Mouse (Mus musculus) lung, adult 2 months (tissue): ENCODE data around the gene Tsga10ip. TPM values are rescaled to one million over a fixed set of nuclear protein-coding genes. Genes with fewer than 3 reads are reported as not detected.

Experiments
- DNase-seq: peaks from one replicate; pipeline ENCODE4 v3.0.0; 2022
- H3K4me1 ChIP-seq: fragments of 200-500 bp; 2 replicates; pipeline ENCODE4 v1.6.1; 2011; ENCODE audit warnings: low read length; ENCODE audit not compliant: control insufficient read depth, insufficient read depth
- H3K4me3 ChIP-seq: fragments of 200-500 bp; replicated peaks from 2 replicates; pipeline ENCODE3; 2011; ENCODE audit warnings: low read depth, mild to moderate bottlenecking, control low read depth, low read length; ENCODE audit errors: extremely low read depth
- CTCF ChIP-seq: fragments of 200-500 bp; IDR thresholded peaks from 2 replicates; pipeline ENCODE4 v1.5.1; 2011; ENCODE audit warnings: mild to moderate bottlenecking, low read length, control low read depth; ENCODE audit not compliant: insufficient read depth
- POLR2A ChIP-seq: fragments of 200-500 bp; IDR thresholded peaks from 2 replicates; pipeline ENCODE4 v1.6.1; 2011; ENCODE audit warnings: low read depth, mild to moderate bottlenecking, control low read depth, low read length, borderline replicate concordance; ENCODE audit errors: extremely low read depth
- WGBS: fragments of 180-500 bp; shearing (Covaris S2); methylation state at CpG from one replicate; pipeline ENCODE4 v1.1.7; 2018; 5-methylcytosine and 5-hydroxymethylcytosine counted together
- polyA plus RNA-seq: library from polyadenylated mRNA; depleted of rRNA; stranded (reverse); fragments of >200 nt; gene quantifications from 2 replicates; pipeline ENCODE4 v1.2.3, GENCODE M21; 2012

Tsga10ip gene
- polyA plus RNA-seq, 1 experiment, result not detected

- TF ChIP-seq CTCF, result peak; percentile 43
- no peak; the same call in 1 of the 2 replicates for TF ChIP-seq POLR2A
- DNase-seq, result peak; percentile 36
- Histone ChIP-seq H3K4me3 (peak overlapping the region; percentile 45), H3K4me1 (peaks cover 17% of the 10 kb centered on the region)
- 1% methylated on average over 16 of the region's 16 CpGs for WGBS
These were observed 30.9 kb upstream of the Tsga10ip start for GRCm38 (mm10) chr19:5432992-5433852.

GRCm38 (mm10) chr19:5431911-5432464 is 29.7 kb upstream of the Tsga10ip start:
- no peak overlapping the region for H3K4me3 ChIP-seq
- DNase-seq, result no peak
- WGBS, result 49% methylated on average over 4 of the region's 4 CpGs
- H3K4me1 ChIP-seq, result peaks cover 17% of the 10 kb centered on the region
- TF ChIP-seq CTCF, result no peak
- TF ChIP-seq POLR2A, result no peak

- TF ChIP-seq CTCF, result no peak
- no peak for TF ChIP-seq POLR2A
- H3K4me3 ChIP-seq, result no peak overlapping the region
- 59% methylated on average over 1 of the region's 1 CpGs for WGBS
- H3K4me1 ChIP-seq, result peaks cover 27% of the 10 kb centered on the region
- no peak for DNase-seq
These were observed 28.1 kb upstream of the Tsga10ip start for GRCm38 (mm10) chr19:5430408-5430807.

- no peak overlapping the region for H3K4me3 ChIP-seq
- no peak for TF ChIP-seq CTCF
- no peak for TF ChIP-seq POLR2A
- DNase-seq, result no peak
- peaks cover 27% of the 10 kb centered on the region for H3K4me1 ChIP-seq
- WGBS, result 32% methylated on average over 8 of the region's 8 CpGs
These were observed 27.5 kb upstream of the Tsga10ip start for GRCm38 (mm10) chr19:5429806-5430205.

GRCm38 (mm10) chr19:5429219-5429618 is 26.9 kb upstream of the Tsga10ip start:
- peaks cover 27% of the 10 kb centered on the region for H3K4me1 ChIP-seq
- H3K4me3 ChIP-seq, result no peak overlapping the region
- WGBS, result 54% methylated on average over 4 of the region's 4 CpGs
- TF ChIP-seq POLR2A, result no peak
- TF ChIP-seq CTCF, result no peak
- no peak for DNase-seq

GRCm38 (mm10) chr19:5428083-5428482 is 25.8 kb upstream of the Tsga10ip start:
- 78% methylated on average over 2 of the region's 2 CpGs for WGBS
- DNase-seq, result no peak

GRCm38 (mm10) chr19:5426640-5427290 is 24.4 kb upstream of the Tsga10ip start:
- peaks cover 17% of the 10 kb centered on the region for H3K4me1 ChIP-seq
- no peak overlapping the region for H3K4me3 ChIP-seq
- DNase-seq, result no peak
- WGBS, result 87% methylated on average over 13 of the region's 13 CpGs
- TF ChIP-seq CTCF (no peak), POLR2A (no peak)

More at GRCm38 (mm10) chr19:5428083-5428482, 25.8 kb upstream of the Tsga10ip start:
- Histone ChIP-seq H3K4me3 (no peak overlapping the region), H3K4me1 (peaks cover 22% of the 10 kb centered on the region)
- TF ChIP-seq POLR2A (no peak), CTCF (no peak)

- Histone ChIP-seq H3K4me3 (peak overlapping the region; percentile 98), H3K4me1 (peaks cover 17% of the 10 kb centered on the region)
- no peak for DNase-seq
- TF ChIP-seq CTCF (no peak), POLR2A (no peak)
- WGBS, result 80% methylated on average over 18 of the region's 18 CpGs
These were observed 23.7 kb upstream of the Tsga10ip start for GRCm38 (mm10) chr19:5425906-5426565.
